Mouse (Mus musculus): ENCODE measurements at regions not wholly inside any gene's neighbourhood (a gene's known extent, or its start where the extent isn't known, plus 50 kb on each side); places are given as distances from the start of the nearest gene placed in this dataset.

GRCm38 (mm10) chr6:35705587-35705986 lies 165.9 kb upstream of the Mtpn start:
- no peak for TF ChIP-seq CTCF (IDR thresholded peaks at IDR 0.05; ENCODE audit: control insufficient read depth, insufficient read depth, insufficient replicate concordance, low read depth, low read length)
- no peak for TF ChIP-seq POLR2A (IDR thresholded peaks at IDR 0.05; ENCODE audit: control insufficient read depth, low read depth, low read length)

Data from testis, adult 2 months (tissue).